Mouse (Mus musculus) heart, embryonic 15.5 days (tissue): ENCODE measurements around the gene Gla. TPM values are rescaled to one million over a fixed set of nuclear protein-coding genes. Genes with fewer than 3 reads are reported as not detected.

ENCODE experiments used
- ATAC-seq: fragments of 200-750 bp; cut with Nextera tagmentation; replicated peaks from 2 replicates; pipeline ENCODE4 v1.8.0; 2017; ENCODE audit warnings: low read depth, moderate TSS enrichment; ENCODE audit not compliant: insufficient number of reproducible peaks, insufficient read depth, low FRiP score
- H3K27ac ChIP-seq: fragments of 300-500 bp; sonication (generic); 2 replicates; pipeline ENCODE4 v1.5.1; 2015; ENCODE audit warnings: mild to moderate bottlenecking, inconsistent platforms
- H3K27me3 ChIP-seq: fragments of 300-500 bp; sonication (generic); 2 replicates; pipeline ENCODE4 v1.6.1; 2015; ENCODE audit warnings: inconsistent platforms
- H3K36me3 ChIP-seq: fragments of 300-500 bp; sonication (generic); 2 replicates; pipeline ENCODE4 v1.6.1; 2015; ENCODE audit warnings: mild to moderate bottlenecking, inconsistent platforms
- H3K4me1 ChIP-seq: fragments of 300-500 bp; sonication (generic); replicated peaks from 2 replicates; pipeline ENCODE4 v1.6.1; 2015; ENCODE audit warnings: inconsistent platforms
- H3K4me2 ChIP-seq: fragments of 300-500 bp; sonication (generic); 2 replicates; pipeline ENCODE4 v1.6.1; 2015; ENCODE audit warnings: inconsistent platforms, mild to moderate bottlenecking, moderate library complexity
- H3K4me3 ChIP-seq: fragments of 300-500 bp; sonication (generic); 2 replicates; pipeline ENCODE4 v1.5.1; 2015; ENCODE audit warnings: mild to moderate bottlenecking, inconsistent platforms
- H3K9ac ChIP-seq: fragments of 300-500 bp; sonication (generic); 2 replicates; pipeline ENCODE4 v1.6.1; 2015; ENCODE audit warnings: mild to moderate bottlenecking, inconsistent platforms
- H3K9me3 ChIP-seq: fragments of 300-500 bp; sonication (generic); replicated peaks from 2 replicates; pipeline ENCODE4 v1.6.1; 2016; ENCODE audit warnings: inconsistent platforms
- WGBS: fragments of 180-500 bp; shearing (Covaris S2); methylation state at CpG from one replicate; pipeline ENCODE4 v1.1.7; 2015; ENCODE audit warnings: mixed read lengths; 5-methylcytosine and 5-hydroxymethylcytosine counted together
- polyA plus RNA-seq: library from polyadenylated mRNA; unstranded; fragments of >200 nt; fragmentation: Nextera tagmentation; extraction: Ambion mirVana; gene quantifications from 2 replicates; pipeline ENCODE4 v1.2.1, GENCODE M21; 2015

Gla gene
- polyA plus RNA-seq, 1 experiment from 2014 or later, result 2.8 TPM

GRCm38 (mm10) chrX:134586447-134586846, 14.5 kb downstream of the Gla start:
- Histone ChIP-seq H3K9me3 (no peaks in the 10 kb centered on the region), H3K4me3 (peak overlapping the region; percentile 53), H3K4me2 (peak overlapping the region; percentile 61), H3K9ac (peak overlapping the region; percentile 54), H3K27ac (no peak overlapping the region), H3K36me3 (peaks cover 7% of the 10 kb centered on the region; the same call in 1 of the 2 replicates), H3K4me1 (peaks cover 4% of the 10 kb centered on the region), H3K27me3 (no peaks in the 10 kb centered on the region)
- ATAC-seq, result no peak
- 25% methylated on average over 8 of the region's 8 CpGs for WGBS

GRCm38 (mm10) chrX:134585103-134586002, 15.6 kb downstream of the Gla start, which contains the start of gene Rpl36a:
Gene Rpl36a, plus strand, starts transcription at chrX:134585654.
- peaks cover 4% of the 10 kb centered on the region for H3K4me1 ChIP-seq
- no peaks in the 10 kb centered on the region for H3K9me3 ChIP-seq
- H3K4me2 ChIP-seq, result peak within 1 kb of the TSS; percentile 63
- H3K36me3 ChIP-seq, result peaks cover 7% of the 10 kb centered on the region; the same call in 1 of the 2 replicates
- peak; percentile 94 for ATAC-seq
- 12% methylated on average over 45 of the region's 45 CpGs for WGBS
- peak within 1 kb of the TSS; percentile 54 for H3K9ac ChIP-seq
- H3K27me3 ChIP-seq, result no peaks in the 10 kb centered on the region
- peak within 1 kb of the TSS; percentile 53 for H3K4me3 ChIP-seq
- peak within 1 kb of the TSS; percentile 82 for H3K27ac ChIP-seq

DNA sequence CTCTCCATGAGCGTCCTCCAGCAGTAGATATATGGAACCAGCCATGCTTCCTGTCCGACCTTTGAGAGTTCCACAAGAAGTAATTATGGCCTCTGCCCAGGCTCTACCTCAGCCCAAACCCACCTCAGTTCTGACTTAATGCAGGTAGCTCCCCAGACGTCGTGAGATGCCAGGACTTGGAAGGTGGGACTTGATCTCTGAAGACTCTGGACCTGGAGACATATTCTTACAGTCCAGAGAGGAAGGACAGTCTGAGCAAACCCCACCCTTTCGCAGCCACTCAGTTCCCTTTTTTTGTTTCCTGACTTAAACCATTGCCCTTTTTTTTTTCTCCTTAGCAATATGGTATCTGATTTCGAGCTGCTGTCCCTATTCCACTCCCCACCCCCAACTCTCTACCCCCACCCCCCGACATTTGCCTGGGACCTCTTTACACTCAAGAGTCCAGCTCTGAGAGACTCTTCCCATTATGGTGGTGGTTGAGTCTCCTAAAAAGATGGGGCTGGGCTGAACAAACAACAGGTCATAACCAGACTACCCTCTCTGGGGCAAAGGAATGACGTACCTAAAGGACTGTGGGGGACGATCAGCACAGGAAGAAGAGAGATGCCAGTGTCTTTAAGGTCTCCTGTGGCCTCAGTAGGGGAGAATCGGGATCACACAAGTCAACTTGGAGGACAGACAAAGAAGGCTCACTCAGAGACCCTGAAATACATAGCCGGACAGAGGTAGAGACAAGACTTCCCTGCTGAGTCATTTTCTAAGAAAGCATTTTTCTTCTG, 17.8 kb downstream of the Gla start, which contains the start of gene Btk:
Gene Btk (minus strand): TSS at position 683 of the 782 bp plus-strand sequence.
- ATAC-seq, result no peak
- no peaks in the 10 kb centered on the region for H3K36me3 ChIP-seq
- H3K27ac ChIP-seq, result no peak within 1 kb of the TSS
- no peaks in the 10 kb centered on the region for H3K27me3 ChIP-seq
- no peaks in the 10 kb centered on the region for H3K9me3 ChIP-seq
- H3K4me3 ChIP-seq, result no peak within 1 kb of the TSS
- H3K4me1 ChIP-seq, result peaks cover 4% of the 10 kb centered on the region
- no peak within 1 kb of the TSS for H3K9ac ChIP-seq
- WGBS, result 79% methylated on average over 11 of the region's 11 CpGs
- H3K4me2 ChIP-seq, result no peak within 1 kb of the TSS

DNA sequence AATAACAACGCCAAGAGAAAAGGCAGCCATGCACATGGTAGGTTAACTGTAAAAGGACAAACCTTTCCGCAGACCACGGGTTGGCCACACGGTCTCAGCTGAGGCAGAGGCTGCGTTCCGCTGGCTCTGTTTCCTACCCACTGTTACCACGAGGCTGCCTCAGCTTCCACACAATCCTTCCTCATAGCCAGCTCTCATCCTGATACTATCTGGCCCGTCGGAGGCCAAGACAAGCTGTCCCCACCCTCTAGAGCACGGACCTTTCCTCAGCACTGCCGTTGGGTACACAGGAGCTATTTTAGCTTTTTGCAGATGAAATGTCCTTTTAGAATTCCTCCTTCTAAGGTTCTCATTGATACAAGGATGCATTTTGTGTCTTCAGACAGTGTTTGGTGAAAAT, 18.7 kb downstream of the Gla start:
- Histone ChIP-seq H3K4me3 (no peak overlapping the region), H3K27ac (no peak overlapping the region), H3K9ac (no peak overlapping the region), H3K9me3 (no peaks in the 10 kb centered on the region), H3K4me1 (peaks cover 4% of the 10 kb centered on the region), H3K4me2 (no peak overlapping the region), H3K36me3 (no peaks in the 10 kb centered on the region), H3K27me3 (no peaks in the 10 kb centered on the region)
- WGBS, result 69% methylated on average over 11 of the region's 11 CpGs
- no peak for ATAC-seq

- Histone ChIP-seq H3K36me3 (no peaks in the 10 kb centered on the region), H3K4me3 (no peak overlapping the region), H3K9ac (no peak overlapping the region), H3K4me1 (no peaks in the 10 kb centered on the region), H3K9me3 (no peaks in the 10 kb centered on the region), H3K27ac (no peak overlapping the region), H3K27me3 (no peaks in the 10 kb centered on the region), H3K4me2 (no peak overlapping the region)
- no peak for ATAC-seq
- WGBS, result 72% methylated on average over 14 of the region's 14 CpGs
Observed at GRCm38 (mm10) chrX:134580528-134581305, 20.2 kb downstream of the Gla start.

DNA sequence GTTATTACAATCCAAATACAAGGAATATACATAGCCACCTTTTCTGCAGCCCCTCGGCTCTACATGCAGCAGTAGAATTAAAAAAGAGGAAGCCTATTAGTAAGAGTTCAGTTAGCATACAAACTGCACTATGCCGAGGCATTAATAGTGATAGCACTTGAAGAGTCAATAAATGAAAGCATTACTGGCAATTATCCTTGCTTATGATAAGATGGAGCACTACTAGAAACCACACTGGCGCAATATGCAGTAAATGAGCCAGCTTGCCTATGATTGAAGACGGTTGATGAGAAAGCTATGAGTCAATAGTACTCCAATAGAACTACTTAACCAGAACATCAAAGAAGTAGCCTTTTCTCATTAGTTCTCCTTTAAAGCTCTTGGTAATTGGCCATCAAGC, 23.0 kb downstream of the Gla start:
- no peaks in the 10 kb centered on the region for H3K36me3 ChIP-seq
- no peaks in the 10 kb centered on the region for H3K9me3 ChIP-seq
- 80% methylated on average over 4 of the region's 4 CpGs for WGBS
- no peak overlapping the region for H3K4me3 ChIP-seq
- H3K27ac ChIP-seq, result no peak overlapping the region
- ATAC-seq, result no peak
- no peaks in the 10 kb centered on the region for H3K27me3 ChIP-seq
- no peak overlapping the region for H3K9ac ChIP-seq
- H3K4me1 ChIP-seq, result no peaks in the 10 kb centered on the region
- H3K4me2 ChIP-seq, result no peak overlapping the region

- Histone ChIP-seq H3K9ac (no peak overlapping the region), H3K36me3 (no peaks in the 10 kb centered on the region), H3K4me3 (no peak overlapping the region), H3K4me1 (no peaks in the 10 kb centered on the region), H3K27ac (no peak overlapping the region), H3K27me3 (no peaks in the 10 kb centered on the region), H3K4me2 (no peak overlapping the region), H3K9me3 (no peaks in the 10 kb centered on the region)
- 73% methylated on average over 8 of the region's 8 CpGs for WGBS
- no peak for ATAC-seq
Observed at GRCm38 (mm10) chrX:134566536-134567222, 34.2 kb downstream of the Gla start.

DNA sequence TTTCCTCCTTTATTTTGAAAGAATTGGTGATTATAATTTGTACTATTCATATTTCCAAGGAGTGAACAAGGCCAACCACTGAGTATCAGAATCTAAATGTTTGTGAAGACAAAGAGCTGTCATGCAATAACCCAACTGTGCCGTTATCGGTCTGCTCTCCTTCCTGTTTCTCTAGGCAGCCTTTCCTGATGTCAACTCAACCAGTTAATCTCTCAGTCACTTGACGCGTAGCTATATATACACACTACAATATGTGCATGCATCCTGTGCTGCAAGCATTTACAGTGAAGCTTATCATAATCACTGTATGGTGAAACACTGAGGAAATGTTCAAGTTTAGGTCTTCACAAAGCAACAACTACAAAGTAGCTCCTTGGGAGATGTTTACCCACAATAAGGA, 36.6 kb downstream of the Gla start:
- H3K9ac ChIP-seq, result no peak overlapping the region
- H3K9me3 ChIP-seq, result no peaks in the 10 kb centered on the region
- no peak overlapping the region for H3K4me2 ChIP-seq
- H3K4me1 ChIP-seq, result no peaks in the 10 kb centered on the region
- H3K27ac ChIP-seq, result no peak overlapping the region
- no peaks in the 10 kb centered on the region for H3K27me3 ChIP-seq
- no peak for ATAC-seq
- WGBS, result 47% methylated on average over 4 of the region's 4 CpGs
- no peaks in the 10 kb centered on the region for H3K36me3 ChIP-seq
- H3K4me3 ChIP-seq, result no peak overlapping the region

DNA sequence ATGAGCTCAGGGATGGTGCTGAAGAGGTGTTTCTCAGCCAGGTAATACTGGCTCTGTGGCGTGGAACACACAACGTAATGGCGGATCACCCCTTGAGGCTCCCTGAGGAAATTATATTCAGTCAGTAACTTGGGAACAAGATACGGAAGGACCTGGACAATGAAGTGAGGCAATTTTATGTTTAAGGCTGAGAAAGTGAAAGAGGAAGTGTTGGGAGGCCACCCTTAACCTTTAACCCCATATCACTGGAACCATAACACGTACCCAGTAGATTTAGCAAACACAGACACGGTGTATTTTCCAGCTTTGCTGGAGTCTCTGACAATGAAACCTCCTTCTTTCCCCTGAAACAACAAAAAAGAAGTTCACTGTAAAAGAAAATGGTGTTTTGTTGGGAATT, 46.5 kb downstream of the Gla start:
- Histone ChIP-seq H3K4me2 (no peak overlapping the region), H3K4me3 (no peak overlapping the region), H3K36me3 (no peaks in the 10 kb centered on the region), H3K9ac (no peak overlapping the region), H3K27me3 (no peaks in the 10 kb centered on the region), H3K4me1 (no peaks in the 10 kb centered on the region), H3K27ac (no peak overlapping the region), H3K9me3 (no peaks in the 10 kb centered on the region)
- ATAC-seq, result no peak
- WGBS, result 61% methylated on average over 6 of the region's 6 CpGs

DNA sequence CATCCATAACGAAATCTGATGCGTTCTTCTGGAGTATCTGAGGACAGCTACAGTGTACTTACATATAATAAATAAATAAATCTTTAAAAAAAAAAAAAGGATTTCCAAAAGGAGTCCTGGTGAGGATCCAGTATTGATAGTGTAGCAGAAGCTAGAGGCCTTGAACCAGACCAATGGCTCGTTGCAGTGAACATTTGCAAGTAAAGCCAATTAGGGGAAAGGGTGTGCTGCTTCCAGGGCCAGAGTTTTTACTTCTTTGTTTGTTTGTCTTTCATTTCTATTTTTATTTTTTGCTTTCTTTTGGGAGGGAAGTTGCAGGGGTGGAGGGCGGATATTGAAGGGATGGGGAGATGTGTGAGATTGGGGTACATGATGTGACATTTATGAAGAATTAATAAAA, 47.6 kb downstream of the Gla start:
- H3K9me3 ChIP-seq, result no peaks in the 10 kb centered on the region
- no peak overlapping the region for H3K27ac ChIP-seq
- ATAC-seq, result no peak
- no peaks in the 10 kb centered on the region for H3K4me1 ChIP-seq
- WGBS, result 75% methylated on average over 4 of the region's 4 CpGs
- no peak overlapping the region for H3K9ac ChIP-seq
- H3K36me3 ChIP-seq, result no peaks in the 10 kb centered on the region
- H3K4me2 ChIP-seq, result no peak overlapping the region
- H3K27me3 ChIP-seq, result no peaks in the 10 kb centered on the region
- no peak overlapping the region for H3K4me3 ChIP-seq
